Mouse (Mus musculus) cerebral cortex, adult 2 months (tissue): ENCODE results near the gene Myh2.

Experiments
- WGBS: fragments of 180-500 bp; shearing (Covaris S2); methylation state at CpG from one replicate; pipeline ENCODE4 v1.1.7; 2018; 5-methylcytosine and 5-hydroxymethylcytosine counted together

Myh2 gene

DNA sequence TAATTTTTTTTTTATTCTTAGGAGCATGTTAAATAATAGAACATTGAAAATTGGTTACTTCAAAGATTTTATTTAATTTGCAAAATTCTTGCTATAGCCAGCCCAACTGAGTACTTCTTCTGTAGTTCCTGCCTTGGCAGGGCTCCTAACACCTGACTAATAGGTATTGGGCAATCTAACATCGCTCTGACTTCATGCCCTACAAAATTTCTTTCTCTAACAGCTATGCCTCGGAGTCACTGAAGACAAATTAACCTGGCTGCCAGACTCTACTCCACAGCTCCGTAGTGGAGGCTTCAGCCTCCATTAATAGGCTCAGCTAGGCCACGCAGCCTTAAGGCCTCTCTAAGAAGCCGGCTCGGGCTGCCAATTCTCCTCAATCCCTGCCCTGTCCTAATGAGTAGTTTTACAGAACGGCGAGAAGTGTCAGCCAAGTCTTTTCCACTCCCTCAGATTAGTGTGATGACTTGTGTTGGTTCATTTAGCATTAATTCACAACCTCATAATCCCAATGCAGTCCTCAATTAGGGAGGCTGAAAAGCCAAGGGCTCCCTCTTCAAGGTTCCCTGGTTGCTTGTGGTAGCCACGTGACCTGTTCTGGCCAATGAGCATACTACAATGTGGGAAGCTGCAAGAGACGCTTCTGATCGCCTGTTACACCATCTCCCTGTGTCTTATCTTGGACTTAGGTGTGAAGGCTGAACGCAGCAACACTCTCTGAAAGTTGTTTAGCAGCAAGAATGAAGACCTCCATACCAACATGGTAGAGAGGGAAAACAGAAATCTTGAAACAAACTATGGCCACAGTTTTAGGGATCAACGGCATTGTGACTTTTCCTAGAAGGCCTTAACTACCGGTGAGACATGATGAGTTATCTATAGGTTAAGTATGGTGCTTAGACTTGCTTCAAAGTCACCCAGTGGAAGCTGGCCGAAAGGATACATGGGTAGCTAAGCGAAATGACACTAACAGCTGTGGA is 18.9 kb upstream of the Myh2 start:
- whole genome bisulfite sequencing = 76% methylated on average over 16 of the region's 16 CpGs

- WGBS = 7% methylated on average over 1 of the region's 1 CpGs
Observed at GRCm38 (mm10) chr11:67153123-67153522, 17.7 kb upstream of the Myh2 start.

- 69% methylated on average over 1 of the region's 1 CpGs for WGBS
Observed at GRCm38 (mm10) chr11:67153843-67154242, 17.0 kb upstream of the Myh2 start.

GRCm38 (mm10) chr11:67155650-67156049 is 15.2 kb upstream of the Myh2 start:
- WGBS = 94% methylated on average over 2 of the region's 2 CpGs

DNA sequence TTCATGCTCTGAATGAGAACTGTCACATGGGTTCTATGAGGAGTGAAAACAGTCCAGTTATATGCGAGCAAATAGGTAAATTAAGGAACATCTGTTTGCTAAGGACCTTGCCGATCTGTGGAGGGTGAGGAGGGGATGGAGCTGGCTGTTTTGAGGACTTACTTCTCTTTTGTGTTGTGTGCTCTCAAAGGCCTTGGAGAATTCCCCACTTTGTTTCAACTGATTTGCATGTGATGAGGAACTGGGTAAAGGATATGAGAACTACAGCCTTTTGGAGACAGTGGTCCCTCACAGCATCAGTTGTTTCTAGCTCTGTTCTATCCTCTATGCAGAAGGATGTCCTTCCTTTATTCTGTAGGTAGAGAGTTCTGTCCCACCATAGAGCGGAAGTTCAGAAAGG is 10.7 kb upstream of the Myh2 start:
- WGBS = 83% methylated on average over 3 of the region's 3 CpGs

DNA sequence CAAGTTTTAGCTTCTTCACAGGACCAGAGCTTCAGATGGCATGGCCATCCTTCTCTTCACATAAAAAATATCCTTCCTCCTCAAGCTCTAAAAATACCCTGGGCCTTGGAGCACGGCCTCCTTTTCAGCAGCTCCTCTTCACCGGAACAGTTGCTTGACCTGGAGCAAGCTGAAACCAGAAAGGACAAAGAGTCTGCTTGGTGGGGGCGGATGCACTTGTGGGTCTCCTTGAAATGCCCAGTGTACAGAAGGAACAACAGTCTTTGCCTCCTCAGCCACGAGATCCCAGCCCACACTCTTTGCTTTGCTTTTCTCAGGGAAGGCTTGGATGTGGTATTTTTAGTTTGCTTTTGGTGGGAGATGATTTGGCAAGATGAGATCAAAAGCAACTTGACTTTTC is 7.1 kb upstream of the Myh2 start:
- WGBS = 44% methylated on average over 4 of the region's 4 CpGs

DNA sequence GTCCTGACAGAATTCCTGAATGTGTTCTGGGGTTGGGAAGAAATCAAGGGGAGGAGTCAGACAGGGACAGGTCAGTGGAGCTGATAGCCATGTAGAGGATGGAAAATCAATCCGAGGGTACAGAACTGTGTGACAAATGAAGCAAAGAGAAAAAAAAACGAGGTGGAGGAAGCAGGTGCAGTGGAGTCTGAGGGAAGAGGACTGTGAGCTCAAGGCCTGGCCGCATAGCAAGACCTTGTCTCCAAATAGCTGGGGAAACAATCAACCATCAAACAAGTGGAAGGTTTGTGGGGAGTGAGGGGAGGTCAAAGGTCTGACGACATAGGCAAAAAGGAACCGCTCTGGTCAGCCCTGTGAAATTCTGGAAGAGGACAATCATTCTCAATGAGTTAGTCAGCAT is 6.0 kb upstream of the Myh2 start:
- 63% methylated on average over 5 of the region's 5 CpGs for WGBS

GRCm38 (mm10) chr11:67169301-67169700 is 1.5 kb upstream of the Myh2 start:
- WGBS = 56% methylated on average over 5 of the region's 5 CpGs

DNA sequence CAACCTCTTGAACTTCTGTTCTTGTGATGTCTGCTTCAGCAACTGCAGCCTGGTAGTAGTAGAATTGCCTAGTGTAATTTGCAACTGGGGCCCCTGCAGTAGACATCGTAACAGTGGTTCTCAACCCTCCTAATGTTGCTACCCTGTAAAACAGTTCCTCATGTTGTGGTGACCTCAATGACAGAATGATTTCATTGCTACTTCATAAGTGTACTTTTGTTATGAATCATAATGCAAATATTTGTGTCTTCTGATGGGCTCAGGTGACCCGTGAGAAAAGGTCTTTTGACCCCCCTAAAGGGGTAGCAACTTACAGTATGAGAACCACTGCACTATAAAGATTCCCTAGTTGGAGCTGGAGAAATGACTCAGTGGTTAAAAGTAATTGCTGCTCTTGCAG is 1.6 kb downstream of the Myh2 start:
- WGBS = 86% methylated on average over 2 of the region's 2 CpGs

DNA sequence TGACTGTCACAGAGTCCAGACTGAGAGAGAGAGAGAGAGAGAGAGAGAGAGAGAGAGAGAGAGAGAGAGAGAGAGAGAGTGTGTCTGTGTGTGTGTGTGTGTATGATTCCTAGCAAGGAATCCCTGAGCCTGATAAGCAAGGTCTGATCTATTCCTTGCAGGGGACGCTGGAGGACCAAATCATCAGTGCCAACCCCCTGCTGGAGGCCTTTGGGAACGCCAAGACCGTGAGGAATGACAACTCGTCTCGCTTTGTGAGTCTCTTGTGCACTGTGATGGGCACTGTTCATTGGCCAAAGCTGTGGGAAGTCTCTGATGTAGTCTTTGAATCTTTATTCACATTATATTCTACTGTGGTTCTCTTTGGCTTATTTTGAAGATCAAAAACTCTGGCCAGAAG is 5.5 kb downstream of the Myh2 start:
- WGBS = 69% methylated on average over 5 of the region's 5 CpGs

DNA sequence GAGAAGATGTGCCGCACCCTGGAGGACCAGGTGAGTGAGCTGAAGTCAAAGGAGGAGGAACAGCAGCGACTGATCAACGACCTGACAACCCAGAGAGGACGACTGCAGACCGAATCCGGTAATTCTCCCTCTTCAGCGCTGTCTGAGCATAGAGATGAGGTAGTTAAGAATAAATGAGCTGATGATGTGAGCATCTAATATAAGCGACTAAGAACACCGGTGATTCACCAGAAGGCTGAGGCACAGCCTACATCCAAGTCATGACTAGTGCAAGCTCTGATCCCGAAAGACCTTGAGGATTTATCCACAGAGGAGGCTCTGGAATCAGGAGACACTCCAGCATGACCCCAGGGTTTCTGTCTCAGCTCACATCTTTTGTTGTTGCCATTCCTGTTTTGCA is 19.5 kb downstream of the Myh2 start:
- 57% methylated on average over 10 of the region's 10 CpGs for WGBS

- WGBS = 49% methylated on average over 2 of the region's 2 CpGs
Observed at GRCm38 (mm10) chr11:67190814-67191213, 20.0 kb downstream of the Myh2 start.

GRCm38 (mm10) chr11:67191496-67191895 is 20.7 kb downstream of the Myh2 start:
- WGBS = 88% methylated on average over 14 of the region's 14 CpGs

DNA sequence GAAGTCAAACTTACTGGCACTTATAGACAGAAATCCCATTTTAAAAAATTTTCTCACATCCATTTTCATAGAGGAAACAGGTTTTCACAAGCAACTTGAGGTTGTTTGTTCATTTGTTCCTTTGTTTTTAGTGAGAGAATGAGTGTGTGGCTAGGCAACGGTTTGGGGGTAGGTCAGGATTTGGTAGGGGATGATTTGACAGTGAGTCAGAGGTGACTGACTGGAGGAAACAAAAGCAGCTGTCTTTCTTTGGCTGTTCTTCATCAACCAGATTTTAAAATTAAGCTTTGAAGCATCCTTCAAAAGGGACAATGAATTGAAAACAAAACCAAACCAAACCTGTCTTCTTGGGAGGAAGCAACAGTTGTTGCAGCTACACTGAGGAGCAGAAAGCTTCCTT is 28.5 kb downstream of the Myh2 start:
- 39% methylated on average over 1 of the region's 1 CpGs for WGBS

GRCm38 (mm10) chr11:67199752-67200151 is 28.9 kb downstream of the Myh2 start, which contains the start of gene Myh1:
TSS of gene Myh1 (plus strand) at chr11:67200052.
- WGBS = 84% methylated on average over 4 of the region's 4 CpGs

DNA sequence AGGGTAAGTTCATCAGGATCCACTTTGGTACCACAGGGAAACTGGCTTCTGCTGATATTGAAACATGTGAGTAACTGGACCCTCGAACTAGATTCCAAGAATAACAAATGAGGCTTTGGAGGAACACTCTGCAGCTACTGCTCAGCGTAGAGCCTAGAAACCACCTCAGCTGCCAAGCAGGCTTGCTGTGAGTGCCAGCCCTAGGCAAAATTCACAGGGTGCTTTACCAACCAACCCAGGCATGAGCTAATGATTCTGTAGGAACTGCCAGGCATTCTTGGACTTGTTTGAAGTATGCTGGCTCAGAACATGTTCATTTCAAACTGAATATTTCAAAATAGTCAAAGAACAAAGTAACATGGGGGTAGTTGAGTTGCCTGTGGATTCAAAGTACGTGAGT is 33.9 kb downstream of the Myh2 start:
- 50% methylated on average over 3 of the region's 3 CpGs for WGBS

- WGBS = 71% methylated on average over 8 of the region's 8 CpGs
Observed at GRCm38 (mm10) chr11:67221803-67222202, 51.0 kb downstream of the Myh2 start.

DNA sequence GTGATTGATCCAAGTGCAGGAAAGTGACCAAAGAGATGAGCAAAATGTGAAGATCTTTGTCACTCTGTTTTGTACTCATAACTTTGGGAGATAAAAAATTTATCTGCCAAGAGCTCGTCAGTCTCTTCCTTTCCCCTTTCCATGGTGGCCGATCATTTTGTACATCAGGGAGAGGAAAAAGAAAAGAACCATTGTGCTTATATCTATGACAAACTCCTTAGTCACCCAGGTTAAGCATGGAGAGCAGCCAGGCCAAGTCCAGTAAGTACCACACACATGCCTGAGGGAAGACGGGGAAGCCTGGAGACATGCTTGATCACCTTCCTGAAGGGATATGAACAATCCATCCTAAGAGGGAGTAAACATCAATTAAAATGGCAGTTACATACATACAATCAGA is 53.6 kb downstream of the Myh2 start:
- WGBS = 77% methylated on average over 3 of the region's 3 CpGs

DNA sequence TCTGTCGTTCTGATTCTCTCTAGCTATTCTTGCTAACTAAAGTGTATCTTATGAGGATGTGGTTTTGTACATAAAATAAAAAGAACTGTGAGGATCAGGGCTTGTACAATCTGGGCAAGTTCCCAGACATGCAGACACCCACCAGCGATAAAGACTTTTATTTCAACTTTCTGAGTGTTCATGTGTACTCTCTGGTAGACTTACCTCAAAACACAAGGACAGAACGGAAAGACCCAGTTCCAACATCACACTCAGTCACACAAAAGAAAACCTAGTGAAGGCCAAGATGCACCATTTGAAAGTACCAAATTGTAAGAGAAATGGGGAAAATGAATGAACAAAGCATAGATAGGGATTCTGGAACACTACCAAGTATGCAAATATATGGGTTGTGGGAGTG is 57.9 kb downstream of the Myh2 start:
- 46% methylated on average over 3 of the region's 3 CpGs for WGBS

GRCm38 (mm10) chr11:67229166-67229565 is 58.3 kb downstream of the Myh2 start:
- 42% methylated on average over 5 of the region's 5 CpGs for WGBS

GRCm38 (mm10) chr11:67229946-67230345 is 59.1 kb downstream of the Myh2 start:
- WGBS = 72% methylated on average over 2 of the region's 2 CpGs

GRCm38 (mm10) chr11:67235639-67236358 is 65.0 kb downstream of the Myh2 start:
- WGBS = 71% methylated on average over 5 of the region's 5 CpGs

DNA sequence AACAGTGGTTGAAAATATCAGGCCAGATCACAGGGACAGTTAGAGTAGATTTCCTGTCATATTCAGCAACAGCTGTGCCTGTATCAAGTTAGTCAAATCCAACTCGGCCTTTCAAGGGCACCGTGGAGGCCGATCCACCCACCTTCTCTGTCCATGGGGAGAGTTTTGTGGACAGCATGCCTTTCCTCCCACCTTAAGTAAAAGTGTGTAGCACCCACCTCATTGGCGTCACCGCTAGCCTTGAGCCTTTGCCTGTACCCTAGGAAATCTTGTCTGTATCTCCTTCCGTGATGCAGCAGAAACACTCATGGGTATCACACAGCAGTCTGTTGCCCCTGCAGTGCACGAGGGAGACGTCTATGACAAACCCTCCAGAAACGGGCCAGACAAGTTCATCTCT is 66.0 kb downstream of the Myh2 start:
- 81% methylated on average over 9 of the region's 9 CpGs for WGBS
